Mouse (Mus musculus) embryonic facial prominence, embryonic 10.5 days (tissue): Measurements from ENCODE around the gene Cd276. TPM values are rescaled to one million over a fixed set of nuclear protein-coding genes. Genes with fewer than 3 reads are reported as not detected.

ENCODE experiments used
- DNase-seq: peaks from one replicate; pipeline ENCODE4 v3.0.0-alpha.2; 2017; ENCODE audit warnings: low spot score
- H3K27ac ChIP-seq: fragments of 300-500 bp; sonication (generic); replicated peaks from 2 replicates; pipeline ENCODE4 v1.5.1; 2016; ENCODE audit warnings: mild to moderate bottlenecking
- H3K27me3 ChIP-seq: fragments of 300-500 bp; sonication (generic); replicated peaks from 2 replicates; pipeline ENCODE4 v1.6.1; 2016; ENCODE audit warnings: low read depth, mild to moderate bottlenecking; ENCODE audit not compliant: poor library complexity, severe bottlenecking
- H3K36me3 ChIP-seq: fragments of 300-500 bp; sonication (generic); replicated peaks from 2 replicates; pipeline ENCODE4 v1.6.1; 2016; ENCODE audit warnings: mild to moderate bottlenecking, moderate library complexity
- H3K4me1 ChIP-seq: fragments of 300-500 bp; sonication (generic); 2 replicates; pipeline ENCODE4 v1.6.1; 2016
- H3K4me3 ChIP-seq: fragments of 300-500 bp; sonication (generic); 2 replicates; pipeline ENCODE4 v1.5.1; 2016; ENCODE audit warnings: mild to moderate bottlenecking, moderate library complexity
- H3K9me3 ChIP-seq: fragments of 300-500 bp; sonication (generic); 2 replicates; pipeline ENCODE4 v1.6.1; 2016; ENCODE audit warnings: mild to moderate bottlenecking
- WGBS: fragments of 180-500 bp; shearing (Covaris S2); methylation state at CpG from one replicate; pipeline ENCODE4 v1.1.7; 2016; 5-methylcytosine and 5-hydroxymethylcytosine counted together
- polyA plus RNA-seq: library from polyadenylated mRNA; unstranded; fragments of >200 nt; fragmentation: Nextera tagmentation; extraction: Ambion mirVana; gene quantifications from 2 replicates; pipeline ENCODE4 v1.2.1, GENCODE M21; 2016

Cd276 gene
- polyA plus RNA-seq, 1 experiment from 2014 or later, result 49.7 TPM

- no peak overlapping the region for H3K27ac ChIP-seq
- no peaks in the 10 kb centered on the region for H3K27me3 ChIP-seq
- DNase-seq, result no peak
- H3K36me3 ChIP-seq, result peaks cover 10% of the 10 kb centered on the region
- WGBS, result 56% methylated on average over 6 of the region's 6 CpGs
- peaks cover 43% of the 10 kb centered on the region for H3K4me1 ChIP-seq
- H3K9me3 ChIP-seq, result no peaks in the 10 kb centered on the region
- no peak overlapping the region for H3K4me3 ChIP-seq
Observed at GRCm38 (mm10) chr9:58545428-58545827, 9.8 kb downstream of the Cd276 start.

DNA sequence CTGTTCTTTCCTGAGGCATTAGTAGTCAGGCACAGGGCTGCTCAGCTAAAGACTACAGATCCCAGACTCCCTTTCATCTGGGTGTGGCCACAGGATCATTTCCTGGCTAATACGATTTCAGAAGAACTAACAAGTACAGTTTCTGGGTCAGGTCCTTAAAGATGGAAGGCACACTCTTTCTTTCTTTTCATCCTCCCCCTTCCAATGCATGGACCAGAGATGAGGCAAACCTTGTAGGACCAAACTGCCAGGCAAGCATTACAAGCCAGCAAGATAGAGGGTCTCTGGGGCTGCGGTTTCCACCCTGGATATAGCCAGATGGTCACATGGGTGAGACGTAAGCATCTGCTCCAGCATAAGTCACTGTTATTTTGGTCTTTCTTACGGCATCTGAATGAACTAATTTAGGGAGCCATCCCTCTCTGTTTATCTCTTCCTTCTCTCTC is 10.3 kb downstream of the Cd276 start:
- Histone ChIP-seq H3K36me3 (peaks cover 12% of the 10 kb centered on the region), H3K4me1 (peaks cover 43% of the 10 kb centered on the region)
- DNase-seq, result no peak

DNA sequence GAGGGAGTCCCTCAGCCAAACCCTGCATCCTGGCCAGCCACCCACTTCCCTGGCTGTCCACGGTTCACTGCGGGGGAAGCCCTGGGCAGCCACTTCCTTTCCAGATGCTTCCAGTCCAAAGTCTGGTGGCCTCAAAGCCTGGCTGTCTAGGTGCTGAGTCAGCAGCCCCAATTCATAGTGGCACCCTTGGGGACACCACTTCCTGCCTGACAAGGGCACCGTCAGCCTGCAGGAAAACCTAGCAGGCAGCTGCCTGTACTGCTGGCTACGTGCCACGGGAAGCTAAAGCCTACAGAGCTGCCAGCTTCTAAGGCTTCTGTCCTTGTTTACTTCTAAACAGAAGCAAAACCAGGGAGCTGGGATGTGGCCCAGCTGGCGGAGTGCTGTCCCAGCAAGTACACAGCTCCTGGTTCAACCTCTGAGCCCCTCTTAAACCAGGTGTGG is 13.3 kb downstream of the Cd276 start:
- peak overlapping the region; percentile 51; the same call in 1 of the 2 replicates for H3K27ac ChIP-seq

More for the DNA sequence above, 10.3 kb downstream of the Cd276 start:
- Histone ChIP-seq H3K27ac (no peak overlapping the region), H3K9me3 (no peaks in the 10 kb centered on the region), H3K27me3 (no peaks in the 10 kb centered on the region), H3K4me3 (no peak overlapping the region)
- 74% methylated on average over 4 of the region's 4 CpGs for WGBS

GRCm38 (mm10) chr9:58539886-58540285 is 15.4 kb downstream of the Cd276 start:
- H3K27me3 ChIP-seq, result no peaks in the 10 kb centered on the region
- H3K9me3 ChIP-seq, result no peaks in the 10 kb centered on the region
- peaks cover 57% of the 10 kb centered on the region for H3K36me3 ChIP-seq
- H3K4me1 ChIP-seq, result peaks cover 14% of the 10 kb centered on the region
- H3K27ac ChIP-seq, result no peak overlapping the region
- no peak overlapping the region for H3K4me3 ChIP-seq
- 53% methylated on average over 5 of the region's 5 CpGs for WGBS
- peak; percentile 59 for DNase-seq

More for the DNA sequence above, 13.3 kb downstream of the Cd276 start:
- H3K9me3 ChIP-seq, result no peaks in the 10 kb centered on the region
- H3K36me3 ChIP-seq, result peaks cover 37% of the 10 kb centered on the region
- H3K4me1 ChIP-seq, result peaks cover 16% of the 10 kb centered on the region
- DNase-seq, result peak; percentile 25
- H3K27me3 ChIP-seq, result no peaks in the 10 kb centered on the region
- no peak overlapping the region for H3K4me3 ChIP-seq
- 72% methylated on average over 6 of the region's 6 CpGs for WGBS

DNA sequence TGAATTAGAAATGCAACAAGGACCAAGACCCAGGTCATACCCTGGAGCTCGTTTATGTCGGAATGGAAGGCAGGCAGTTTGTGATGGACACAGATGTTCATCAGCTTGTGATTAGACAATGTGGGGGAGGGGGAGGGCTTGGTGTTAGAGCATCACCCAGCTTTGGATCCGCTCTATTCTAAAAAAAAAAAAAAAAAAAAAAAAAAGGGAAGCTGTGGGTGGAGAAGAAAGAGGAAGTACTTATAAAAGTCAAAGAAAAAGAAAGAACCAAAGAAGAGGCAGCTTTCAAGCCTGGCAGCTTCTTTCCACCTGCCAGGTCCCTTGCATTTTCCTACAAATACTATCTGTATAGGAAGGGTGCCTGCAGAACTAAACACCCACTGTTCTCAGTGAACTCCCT is 17.5 kb downstream of the Cd276 start:
- Histone ChIP-seq H3K9me3 (no peaks in the 10 kb centered on the region), H3K4me3 (no peak overlapping the region), H3K4me1 (peaks cover 14% of the 10 kb centered on the region), H3K27ac (no peak overlapping the region), H3K36me3 (peaks cover 74% of the 10 kb centered on the region), H3K27me3 (no peaks in the 10 kb centered on the region)
- 80% methylated on average over 3 of the region's 3 CpGs for WGBS
- DNase-seq, result no peak

- Histone ChIP-seq H3K4me1 (0 out of 2 replicates have a peak, but pooled peaks cover 4% of the 10 kb centered on the region), H3K27ac (no peak overlapping the region), H3K27me3 (no peaks in the 10 kb centered on the region), H3K9me3 (no peaks in the 10 kb centered on the region), H3K4me3 (no peak overlapping the region), H3K36me3 (peaks cover 90% of the 10 kb centered on the region)
- peak; percentile 61 for DNase-seq
- 81% methylated on average over 20 of the region's 20 CpGs for WGBS
Observed at GRCm38 (mm10) chr9:58535447-58536134, 19.6 kb downstream of the Cd276 start.

GRCm38 (mm10) chr9:58534766-58535165 is 20.5 kb downstream of the Cd276 start:
- H3K36me3 ChIP-seq, result peaks cover 90% of the 10 kb centered on the region
- 41% methylated on average over 1 of the region's 1 CpGs for WGBS
- peak; percentile 37 for DNase-seq

DNA sequence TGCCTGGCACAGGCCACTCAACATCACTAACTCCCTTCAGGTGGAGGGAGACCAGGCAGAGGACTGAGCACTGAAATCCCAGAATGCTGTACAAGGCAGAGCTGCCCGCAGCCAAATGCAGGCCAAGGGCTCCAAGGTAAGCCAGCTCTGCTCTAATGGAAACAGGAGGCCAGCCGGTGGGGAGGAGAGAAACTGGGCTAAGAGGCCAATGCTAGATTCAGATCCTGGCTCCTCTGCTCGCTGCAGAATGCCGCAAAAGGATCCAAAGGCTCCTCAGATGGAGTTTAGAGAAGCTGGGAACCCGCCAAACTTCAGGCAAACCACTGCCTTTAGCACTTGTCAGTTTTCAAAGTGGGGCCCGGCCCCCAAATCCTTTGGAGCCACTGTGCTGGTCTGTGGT is 21.9 kb downstream of the Cd276 start:
- 90% methylated on average over 6 of the region's 6 CpGs for WGBS
- Histone ChIP-seq H3K36me3 (peaks cover 92% of the 10 kb centered on the region), H3K27me3 (no peaks in the 10 kb centered on the region), H3K4me3 (no peak overlapping the region), H3K27ac (no peak overlapping the region), H3K9me3 (no peaks in the 10 kb centered on the region), H3K4me1 (0 out of 2 replicates have a peak, but pooled peaks cover 4% of the 10 kb centered on the region)
- DNase-seq, result no peak

More at GRCm38 (mm10) chr9:58534766-58535165, 20.5 kb downstream of the Cd276 start:
- Histone ChIP-seq H3K27ac (no peak overlapping the region), H3K9me3 (no peaks in the 10 kb centered on the region), H3K4me3 (no peak overlapping the region), H3K27me3 (no peaks in the 10 kb centered on the region), H3K4me1 (0 out of 2 replicates have a peak, but pooled peaks cover 4% of the 10 kb centered on the region)

DNA sequence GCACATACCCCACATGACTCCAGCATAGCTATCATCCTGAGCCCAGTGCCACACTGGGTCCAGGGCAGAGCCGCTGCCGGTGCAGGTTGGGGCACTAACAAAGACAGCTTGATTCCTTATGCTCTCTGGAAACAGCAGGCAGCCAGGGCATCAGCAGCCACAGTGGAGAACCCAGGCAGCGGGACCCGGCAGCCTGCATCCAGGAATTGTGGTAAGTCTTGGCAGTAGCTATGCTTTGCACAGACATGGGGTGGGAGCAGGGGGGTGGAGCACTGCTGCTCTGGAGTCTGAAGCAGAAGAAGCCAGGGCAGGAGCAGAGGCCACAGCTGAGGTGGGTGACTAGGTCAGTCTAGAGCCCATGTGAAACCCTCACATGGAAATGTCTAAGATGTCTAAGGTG is 23.0 kb downstream of the Cd276 start:
- Histone ChIP-seq H3K4me1 (0 out of 2 replicates have a peak, but pooled peaks cover 4% of the 10 kb centered on the region), H3K27me3 (no peaks in the 10 kb centered on the region), H3K27ac (no peak overlapping the region), H3K36me3 (peaks cover 94% of the 10 kb centered on the region), H3K4me3 (no peak overlapping the region), H3K9me3 (no peaks in the 10 kb centered on the region)
- WGBS, result 92% methylated on average over 4 of the region's 4 CpGs
- no peak for DNase-seq

DNA sequence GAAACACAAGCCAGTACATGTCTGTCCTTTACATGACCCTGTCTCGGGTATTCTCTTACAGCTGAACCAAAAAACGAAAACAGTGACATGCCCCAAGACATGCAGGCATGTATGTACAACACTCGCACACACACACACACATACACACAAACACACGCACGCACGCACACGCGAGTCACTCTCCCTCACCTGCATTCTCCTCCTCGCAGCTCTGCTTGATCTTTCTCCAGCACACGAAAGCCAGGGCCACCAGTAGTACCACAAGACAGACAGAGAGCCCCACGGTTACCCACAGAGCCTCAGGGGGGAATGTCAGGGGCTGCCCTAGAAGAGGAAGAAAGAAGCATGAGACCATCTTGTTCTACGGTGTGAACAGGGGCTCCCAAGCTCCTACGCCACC is 24.8 kb downstream of the Cd276 start:
- no peaks in the 10 kb centered on the region for H3K27me3 ChIP-seq
- 87% methylated on average over 13 of the region's 13 CpGs for WGBS
- H3K4me3 ChIP-seq, result no peak overlapping the region
- peaks cover 94% of the 10 kb centered on the region for H3K36me3 ChIP-seq
- no peaks in the 10 kb centered on the region for H3K9me3 ChIP-seq
- DNase-seq, result no peak
- H3K4me1 ChIP-seq, result no peaks in the 10 kb centered on the region
- no peak overlapping the region for H3K27ac ChIP-seq

- WGBS, result 80% methylated on average over 4 of the region's 4 CpGs
- H3K36me3 ChIP-seq, result peaks cover 87% of the 10 kb centered on the region
- no peak overlapping the region for H3K27ac ChIP-seq
- no peaks in the 10 kb centered on the region for H3K27me3 ChIP-seq
- no peaks in the 10 kb centered on the region for H3K9me3 ChIP-seq
- no peak for DNase-seq
- H3K4me3 ChIP-seq, result no peak overlapping the region
- no peaks in the 10 kb centered on the region for H3K4me1 ChIP-seq
Observed at GRCm38 (mm10) chr9:58527841-58528240, 27.4 kb downstream of the Cd276 start.

- 0 out of 2 replicates have a peak, but pooled peaks cover 5% of the 10 kb centered on the region for H3K4me1 ChIP-seq
- H3K36me3 ChIP-seq, result peaks cover 61% of the 10 kb centered on the region
- no peaks in the 10 kb centered on the region for H3K9me3 ChIP-seq
- H3K27me3 ChIP-seq, result no peaks in the 10 kb centered on the region
- no peak overlapping the region for H3K4me3 ChIP-seq
- no peak for DNase-seq
- H3K27ac ChIP-seq, result 0 out of 2 replicates have a peak overlapping the region, but pooled peaks have one; percentile 26
- 88% methylated on average over 4 of the region's 4 CpGs for WGBS
Observed at GRCm38 (mm10) chr9:58525108-58525507, 30.1 kb downstream of the Cd276 start.

DNA sequence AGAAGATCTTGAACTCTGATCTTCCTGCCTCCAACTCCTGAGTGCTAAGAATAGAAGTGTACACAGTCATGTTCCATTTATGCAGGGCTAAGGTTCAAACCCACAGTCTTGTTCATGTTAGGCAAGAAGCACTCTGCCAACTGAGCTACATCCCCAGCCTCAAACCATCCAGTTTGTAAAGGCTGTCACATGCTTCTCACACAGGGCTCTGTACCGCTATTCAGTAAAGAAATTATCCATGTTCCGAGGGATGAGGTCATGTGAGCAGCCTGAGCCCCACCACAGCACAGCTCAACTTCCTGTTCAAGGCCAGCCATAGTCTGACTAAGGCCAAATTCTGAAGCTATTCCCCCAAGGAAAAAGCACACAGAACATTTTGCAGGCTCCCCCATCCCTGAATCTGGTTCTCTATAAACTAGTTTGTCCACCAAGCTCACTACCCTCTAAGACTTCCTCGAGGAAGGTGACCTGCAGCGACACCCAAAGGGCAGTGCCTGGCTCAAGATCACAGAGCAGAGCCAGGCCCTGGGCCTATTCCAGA is 33.3 kb downstream of the Cd276 start:
- WGBS, result 60% methylated on average over 4 of the region's 4 CpGs
- peaks cover 21% of the 10 kb centered on the region for H3K4me1 ChIP-seq

More for the DNA sequence above, 33.3 kb downstream of the Cd276 start:
- Histone ChIP-seq H3K27me3 (no peaks in the 10 kb centered on the region; the same call in 1 of the 2 replicates), H3K4me3 (no peak overlapping the region), H3K27ac (no peak overlapping the region), H3K9me3 (no peaks in the 10 kb centered on the region), H3K36me3 (peaks cover 30% of the 10 kb centered on the region)
- no peak for DNase-seq
